Mouse (Mus musculus): ENCODE measurements around the gene Carmil1.
A peak's percentile ranks its signal among the peaks of the same experiment; 100 is the strongest.

The Carmil1 gene

GRCm38 (mm10) chr13:24211229-24211628, 69.4 kb downstream of the Carmil1 start:
- DNase-seq (ENCODE audit: low spot score in 2 of 2): no peak

DNA sequence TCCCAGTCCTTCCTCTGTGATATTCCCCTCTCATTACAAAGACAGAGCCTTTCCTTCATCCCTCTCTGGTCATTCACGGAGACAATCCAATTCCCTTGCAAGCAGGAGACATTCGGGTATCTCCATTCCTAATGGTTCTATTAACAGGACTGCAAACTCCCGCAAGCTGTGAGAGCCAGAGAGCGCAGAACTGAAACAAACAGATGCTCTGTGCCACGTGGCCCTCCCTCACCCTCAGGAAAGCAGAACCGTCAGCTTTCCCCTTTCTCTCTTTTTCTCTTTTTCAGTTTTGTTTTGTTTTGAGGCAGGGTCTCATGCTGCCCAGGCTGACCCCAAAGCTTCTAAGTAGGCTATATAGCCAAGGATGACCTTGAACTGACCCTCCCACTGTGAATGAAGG, 74.5 kb downstream of the Carmil1 start:
- no peak for DNase-seq (ENCODE audit: low spot score in 2 of 2)

DNA sequence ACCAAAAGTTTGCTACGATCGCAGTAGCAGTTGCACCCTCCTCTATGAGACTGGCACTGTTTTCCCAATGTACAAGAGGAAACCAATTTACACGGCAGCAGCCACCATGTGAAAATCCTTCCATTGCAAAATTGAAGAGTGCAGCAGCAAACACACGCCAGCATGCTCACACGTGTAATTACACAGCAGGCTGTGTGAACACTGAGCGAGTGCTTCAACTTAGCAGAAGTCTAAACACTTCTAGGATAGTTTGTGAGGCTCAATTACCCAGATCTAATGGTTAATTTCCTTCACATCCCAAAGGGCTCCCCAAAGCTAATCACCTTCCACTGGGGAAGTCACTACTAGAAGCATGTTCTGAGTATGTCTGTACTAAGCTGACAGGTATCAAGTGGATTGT, 78.3 kb downstream of the Carmil1 start:
- no peak for DNase-seq (ENCODE audit: low spot score in 2 of 2)

- peak; percentile 18 to 39 for DNase-seq (ENCODE audit: low spot score in 2 of 2)
Observed at GRCm38 (mm10) chr13:24199861-24200543, 80.6 kb downstream of the Carmil1 start.

DNA sequence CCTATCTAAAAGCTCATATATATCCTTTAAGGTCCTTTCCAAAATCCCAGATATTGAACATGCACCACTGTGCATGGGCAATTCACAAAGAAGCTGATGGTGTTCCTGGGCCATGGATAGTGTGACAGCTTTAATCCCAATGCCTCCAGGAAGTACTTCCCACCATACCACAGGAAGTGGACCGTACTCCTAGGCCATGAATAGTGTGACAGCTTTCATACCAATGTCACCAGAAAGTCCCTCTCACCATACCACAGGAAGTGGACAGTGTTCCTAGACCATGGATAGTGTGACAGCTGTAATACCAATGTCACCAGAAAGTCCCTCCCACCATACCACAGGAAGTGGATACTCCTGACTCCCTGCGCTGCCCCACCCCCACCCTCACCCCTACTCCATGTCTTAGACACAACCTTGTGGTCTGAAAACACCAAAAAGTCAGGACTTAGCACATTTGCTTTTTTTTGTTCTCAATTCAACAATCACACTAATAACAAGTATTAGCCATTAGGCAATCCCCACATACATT, 82.1 kb downstream of the Carmil1 start:
- no peak for DNase-seq (ENCODE audit: low spot score in 2 of 2)

DNA sequence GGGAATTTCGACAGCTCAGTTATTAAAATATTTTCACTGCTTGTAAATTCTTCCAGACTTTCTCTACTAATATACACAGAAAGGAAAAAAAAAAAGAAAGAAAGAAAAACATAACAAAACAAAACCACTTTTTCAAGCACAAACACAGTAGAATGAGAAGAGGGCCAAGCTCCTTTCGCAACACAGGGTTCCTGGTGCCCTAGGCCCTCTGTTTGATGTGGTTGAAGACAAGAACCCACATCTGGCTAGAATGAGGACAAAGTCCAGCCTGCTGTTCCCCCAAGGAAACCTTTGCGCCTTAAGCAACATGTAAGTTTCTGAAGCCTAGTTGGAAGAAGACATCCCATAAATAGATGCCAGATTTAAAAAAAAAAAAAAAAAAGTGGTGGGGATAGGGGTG, 85.2 kb downstream of the Carmil1 start:
- no peak for DNase-seq (ENCODE audit: low spot score in 2 of 2)

DNA sequence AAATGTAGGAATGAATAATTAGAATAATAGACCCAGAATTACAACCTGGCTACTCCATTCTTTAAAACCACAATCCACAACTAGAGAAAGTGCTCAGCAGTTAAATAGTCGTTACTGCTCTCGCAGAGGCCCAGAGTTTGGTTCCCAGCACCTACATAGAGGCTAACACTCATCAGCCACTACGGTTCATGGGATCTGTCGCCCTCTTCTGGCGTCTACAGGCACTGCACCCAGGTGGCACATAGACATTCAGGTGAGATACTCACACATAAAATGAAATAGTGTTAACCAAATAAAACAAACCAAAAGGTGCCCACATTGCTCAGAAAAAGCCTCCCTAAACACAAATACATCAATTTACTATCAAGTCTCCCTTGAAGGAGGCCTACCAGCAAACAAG, 86.6 kb downstream of the Carmil1 start:
- no peak for DNase-seq (ENCODE audit: low spot score in 2 of 2)

- DNase-seq (ENCODE audit: low spot score in 2 of 2): no peak
Observed at GRCm38 (mm10) chr13:24190875-24191663, 89.5 kb downstream of the Carmil1 start.

DNA sequence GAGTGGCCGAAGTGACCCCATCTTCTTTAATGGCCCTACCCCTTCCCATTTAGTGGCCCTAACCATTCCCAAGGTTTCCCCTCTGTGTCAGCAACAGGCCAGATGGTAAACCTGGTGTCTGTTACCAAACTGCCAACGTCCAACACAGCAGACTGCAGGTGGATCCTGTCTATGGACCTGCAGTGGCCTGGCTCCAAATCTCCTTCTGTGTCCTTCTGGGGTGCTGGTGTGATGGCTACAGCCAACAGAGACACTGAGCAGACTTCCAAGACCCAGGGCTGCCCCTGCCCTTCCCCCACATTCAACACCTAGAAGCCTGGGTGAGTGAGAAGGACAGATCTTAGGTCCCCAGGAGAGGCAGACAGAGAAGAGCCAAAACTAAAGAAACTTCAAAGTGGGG, 93.6 kb downstream of the Carmil1 start:
- DNase-seq (ENCODE audit: low spot score in 2 of 2): no peak

DNA sequence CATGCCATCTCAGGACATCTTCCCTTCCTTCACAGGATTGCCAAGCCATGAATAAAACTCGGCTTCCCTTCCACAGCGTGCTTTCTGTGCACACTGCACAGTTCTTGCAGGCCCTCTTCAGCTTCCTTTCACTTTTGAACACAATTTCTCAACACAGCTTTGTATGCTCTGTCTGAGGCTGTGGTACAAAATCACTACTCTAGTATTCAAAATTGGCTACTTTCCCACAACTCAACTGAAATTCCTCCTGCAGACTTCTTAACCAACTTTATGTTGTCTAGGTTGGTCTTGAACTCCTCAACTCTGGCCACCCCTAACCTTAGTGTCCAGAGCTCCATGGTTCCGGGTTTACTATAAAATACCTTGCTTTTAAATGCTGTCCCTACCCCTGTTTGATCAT, 95.0 kb downstream of the Carmil1 start:
- DNase-seq (ENCODE audit: low spot score in 2 of 2): no peak

GRCm38 (mm10) chr13:24182878-24183277, 97.7 kb downstream of the Carmil1 start:
- no peak for DNase-seq (ENCODE audit: low spot score in 2 of 2)

GRCm38 (mm10) chr13:24179538-24179937, 101.1 kb downstream of the Carmil1 start:
- no peak for DNase-seq (ENCODE audit: low spot score in 2 of 2)

- no peak for DNase-seq (ENCODE audit: low spot score in 2 of 2)
Observed at GRCm38 (mm10) chr13:24177600-24177999, 103.0 kb downstream of the Carmil1 start.

DNA sequence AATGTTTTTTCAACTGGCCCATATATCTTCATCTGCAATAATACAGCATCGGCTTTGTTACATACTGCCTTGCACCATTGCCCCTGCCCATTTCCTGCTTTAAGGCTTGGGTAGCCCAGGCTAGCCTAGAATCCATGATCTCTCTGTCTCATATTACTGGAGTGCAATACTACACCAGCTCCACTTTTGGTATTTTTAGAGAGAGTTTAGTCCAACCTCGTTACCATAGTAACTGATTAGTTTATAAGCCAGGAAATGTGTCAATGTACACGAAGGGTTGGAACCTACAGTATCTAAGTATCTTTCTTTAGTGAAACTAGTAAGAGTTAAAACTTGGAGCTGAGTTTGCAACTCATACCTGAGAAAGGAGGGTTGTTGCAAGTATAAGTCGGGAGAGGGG, 103.8 kb downstream of the Carmil1 start:
- DNase-seq (ENCODE audit: low spot score in 2 of 2): no peak

GRCm38 (mm10) chr13:24169658-24170057, 110.9 kb downstream of the Carmil1 start:
- DNase-seq (ENCODE audit: low spot score in 2 of 2): no peak

GRCm38 (mm10) chr13:24163368-24163767, 117.2 kb downstream of the Carmil1 start:
- DNase-seq (ENCODE audit: low spot score in 2 of 2): no peak

GRCm38 (mm10) chr13:24161105-24161504, 119.5 kb downstream of the Carmil1 start:
- no peak for DNase-seq (ENCODE audit: low spot score in 2 of 2)

GRCm38 (mm10) chr13:24159972-24160371, 120.6 kb downstream of the Carmil1 start:
- no peak for DNase-seq (ENCODE audit: low spot score in 2 of 2)

DNA sequence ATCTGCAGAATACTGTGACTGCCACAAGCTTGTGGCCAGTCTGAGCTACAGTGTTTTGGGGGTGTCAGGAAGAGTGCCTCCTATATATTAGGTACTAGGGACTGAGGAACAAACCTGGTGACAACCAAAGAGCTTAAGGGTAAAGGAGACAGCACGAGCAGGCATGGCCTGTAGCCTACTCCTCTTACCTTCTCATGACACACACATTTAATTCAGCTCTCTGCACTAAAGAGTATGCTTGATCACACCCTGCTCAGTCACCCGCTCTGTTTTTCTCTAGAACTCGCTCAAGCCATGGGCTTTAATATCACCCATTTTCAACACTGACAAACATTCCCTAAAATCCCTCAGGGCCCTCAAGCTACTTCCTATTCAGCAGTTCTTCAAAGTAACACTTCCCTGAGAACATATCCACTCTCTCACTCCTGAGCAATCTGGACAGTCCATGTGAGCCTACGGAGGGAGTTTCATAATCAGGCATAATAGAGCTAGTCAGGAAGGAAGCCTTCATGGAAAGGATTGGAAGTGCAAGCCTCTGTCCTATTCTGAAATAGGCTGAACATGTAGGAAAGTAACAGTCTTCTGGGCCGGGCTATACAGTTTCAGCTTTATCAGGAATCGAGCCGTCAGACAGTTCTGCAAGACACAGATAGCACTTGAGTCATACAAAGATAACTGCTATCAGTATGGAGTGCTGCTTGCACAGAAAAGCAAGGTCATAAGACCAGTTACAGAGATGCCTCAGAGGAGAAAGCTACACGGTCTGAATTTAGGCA, 121.2 kb downstream of the Carmil1 start:
- no peak for DNase-seq (ENCODE audit: low spot score in 2 of 2)

GRCm38 (mm10) chr13:24157560-24158011, 123.0 kb downstream of the Carmil1 start:
- DNase-seq (ENCODE audit: low spot score in 2 of 2): no peak

DNA sequence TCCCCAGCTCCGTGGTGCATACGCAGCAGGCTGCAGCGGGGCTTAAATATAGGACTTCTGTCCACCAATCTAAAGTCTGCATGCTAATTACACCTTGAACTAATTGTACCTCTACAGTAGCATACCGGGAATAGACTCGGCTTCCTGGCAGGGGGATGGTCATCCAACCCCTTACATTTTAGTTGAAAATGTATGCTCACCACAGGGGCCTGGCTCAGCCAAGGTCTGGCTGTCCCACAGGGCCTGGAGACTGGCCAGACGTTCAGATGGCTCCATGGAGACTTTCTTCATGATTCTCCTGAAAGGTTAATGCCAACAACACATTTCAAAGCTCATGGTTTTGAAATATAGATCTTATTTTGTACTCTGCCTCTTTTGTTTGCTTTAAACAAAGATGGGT, 125.4 kb downstream of the Carmil1 start:
- DNase-seq (ENCODE audit: low spot score in 2 of 2): no peak
